Mouse (Mus musculus) midbrain, embryonic 11.5 days (tissue): ENCODE results near the gene Rai1. TPM values are rescaled to one million over a fixed set of nuclear protein-coding genes. Genes with fewer than 3 reads are reported as not detected.
A peak's percentile ranks its signal among the peaks of the same experiment; 100 is the strongest.

Source experiments
- ATAC-seq: fragments of 200-750 bp; cut with Nextera tagmentation; 2 replicates; pipeline ENCODE4 v1.8.0; 2017; ENCODE audit warnings: moderate TSS enrichment, moderate library complexity; ENCODE audit not compliant: low FRiP score
- DNase-seq: peaks from one replicate; pipeline ENCODE4 v3.0.0; 2015; ENCODE audit warnings: low spot score; ENCODE audit errors: missing footprints
- H3K27ac ChIP-seq: fragments of 300-500 bp; sonication (generic); 2 replicates; pipeline ENCODE4 v1.5.1; 2014; ENCODE audit warnings: low read depth, low read length
- H3K27me3 ChIP-seq: fragments of 300-500 bp; sonication (generic); 2 replicates; pipeline ENCODE4 v1.6.1; 2014; ENCODE audit warnings: mild to moderate bottlenecking, low read length, moderate library complexity, mixed read lengths; ENCODE audit not compliant: control insufficient read depth, insufficient read depth
- H3K36me3 ChIP-seq: fragments of 300-500 bp; sonication (generic); 2 replicates; pipeline ENCODE4 v1.6.1; 2014; ENCODE audit warnings: mild to moderate bottlenecking, low read length, moderate library complexity, mixed read lengths; ENCODE audit not compliant: control insufficient read depth, insufficient read depth
- H3K4me1 ChIP-seq: fragments of 300-500 bp; sonication (generic); 2 replicates; pipeline ENCODE4 v1.6.1; 2014; ENCODE audit warnings: low read length; ENCODE audit not compliant: control insufficient read depth, insufficient read depth
- H3K4me2 ChIP-seq: fragments of 300-500 bp; sonication (generic); 2 replicates; pipeline ENCODE4 v1.6.1; 2014; ENCODE audit warnings: mild to moderate bottlenecking, moderate library complexity
- H3K4me3 ChIP-seq: fragments of 300-500 bp; sonication (generic); 2 replicates; pipeline ENCODE4 v1.5.1; 2014; ENCODE audit warnings: low read depth, low read length
- H3K9ac ChIP-seq: fragments of 300-500 bp; sonication (generic); 2 replicates; pipeline ENCODE4 v1.6.1; 2014; ENCODE audit warnings: low read length
- H3K9me3 ChIP-seq: fragments of 300-500 bp; sonication (generic); 2 replicates; pipeline ENCODE4 v1.6.1; 2016; ENCODE audit warnings: low read length; ENCODE audit not compliant: control insufficient read depth
- WGBS: fragments of 180-500 bp; shearing (Covaris S2); extraction: QIAGEN DNeasy Blood & Tissue Kit; methylation state at CpG from one replicate; pipeline ENCODE4 v1.1.7; 2014; 5-methylcytosine and 5-hydroxymethylcytosine counted together
- polyA plus RNA-seq: library from polyadenylated mRNA; unstranded; fragments of >200 nt; fragmentation: Nextera tagmentation; extraction: Ambion mirVana; gene quantifications from 2 replicates; pipeline ENCODE4 v1.2.1, GENCODE M21; 2014

The Rai1 gene
- polyA plus RNA-seq, 1 experiment from 2014 or later = 23.9 TPM

DNA sequence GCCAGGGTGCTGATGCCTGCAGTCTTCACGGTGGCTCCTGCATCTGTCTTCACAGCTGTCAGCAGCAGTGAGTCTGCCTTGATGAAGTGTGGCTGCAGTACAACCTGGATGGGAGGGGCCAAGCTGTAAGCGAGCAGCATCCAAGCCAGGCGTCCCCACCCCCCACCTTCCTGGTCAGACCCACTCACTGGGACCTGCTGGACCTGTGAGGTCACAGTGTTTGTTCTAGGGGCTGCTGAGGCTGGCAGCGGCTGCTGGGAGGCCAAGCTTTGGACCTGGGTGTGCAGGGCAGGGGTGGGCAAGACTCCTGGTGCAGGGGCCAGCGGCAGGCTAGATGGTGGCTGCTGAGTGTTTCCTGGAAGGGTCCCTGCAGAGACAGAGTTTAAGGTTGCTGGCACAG lies 101.4 kb downstream of the Rai1 start:
- Histone ChIP-seq H3K9me3 (no peaks in the 10 kb centered on the region), H3K27ac (no peak overlapping the region), H3K27me3 (no peaks in the 10 kb centered on the region), H3K36me3 (peaks cover 27% of the 10 kb centered on the region), H3K4me2 (no peak overlapping the region), H3K9ac (no peak overlapping the region), H3K4me3 (no peak overlapping the region), H3K4me1 (peaks cover 36% of the 10 kb centered on the region)
- DNase-seq (no peak), ATAC-seq (no peak)
- WGBS = 84% methylated on average over 5 of the region's 5 CpGs

DNA sequence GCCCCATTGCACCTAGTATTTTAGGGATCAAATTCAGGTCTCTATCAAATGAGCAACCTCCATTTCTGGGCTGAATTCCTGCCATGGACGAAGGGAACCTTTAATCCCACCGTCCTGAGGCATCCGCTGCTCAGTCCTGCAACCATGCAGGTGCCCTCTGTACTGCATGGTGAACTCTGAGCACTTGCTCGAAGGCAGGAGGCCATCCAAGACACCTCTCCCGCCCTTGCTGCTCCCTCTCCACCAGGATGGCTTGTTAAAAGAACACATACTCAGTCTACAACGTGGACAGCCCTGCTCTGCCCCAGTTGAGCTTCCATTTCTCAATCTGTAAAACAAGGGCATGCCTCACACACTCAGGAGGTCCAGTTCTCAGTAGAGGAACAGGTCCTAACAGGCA lies 103.4 kb downstream of the Rai1 start:
- H3K27ac ChIP-seq = no peak overlapping the region
- peaks cover 21% of the 10 kb centered on the region for H3K36me3 ChIP-seq
- 69% methylated on average over 6 of the region's 6 CpGs for WGBS
- peak overlapping the region; percentile 82 for H3K4me2 ChIP-seq
- H3K4me1 ChIP-seq = peaks cover 48% of the 10 kb centered on the region
- no peaks in the 10 kb centered on the region for H3K9me3 ChIP-seq
- ATAC-seq (no peak), DNase-seq (no peak)
- peak overlapping the region; percentile 49; the same call in 1 of the 2 replicates for H3K4me3 ChIP-seq
- H3K27me3 ChIP-seq = no peaks in the 10 kb centered on the region
- peak overlapping the region; percentile 63 for H3K9ac ChIP-seq

DNA sequence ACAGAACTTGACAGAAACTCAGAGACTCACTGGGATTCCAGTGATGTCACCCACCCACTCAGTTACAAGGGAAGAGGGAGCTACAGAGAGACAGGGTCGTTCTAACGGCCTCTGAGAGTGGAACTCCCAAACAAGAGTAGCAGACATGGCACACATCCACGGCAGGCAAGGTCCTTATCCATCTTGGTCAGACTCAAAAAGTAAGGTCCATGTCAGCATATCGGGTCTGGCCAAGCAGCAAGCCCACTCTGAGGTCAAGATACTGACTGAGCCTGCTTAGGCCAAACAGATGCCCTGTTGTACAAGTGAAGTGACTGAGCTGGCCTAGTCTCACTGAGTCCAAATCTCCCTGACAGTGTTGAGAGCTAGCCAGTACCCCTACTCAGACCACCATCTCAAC lies 103.9 kb downstream of the Rai1 start:
- H3K4me1 ChIP-seq = peaks cover 48% of the 10 kb centered on the region

DNA sequence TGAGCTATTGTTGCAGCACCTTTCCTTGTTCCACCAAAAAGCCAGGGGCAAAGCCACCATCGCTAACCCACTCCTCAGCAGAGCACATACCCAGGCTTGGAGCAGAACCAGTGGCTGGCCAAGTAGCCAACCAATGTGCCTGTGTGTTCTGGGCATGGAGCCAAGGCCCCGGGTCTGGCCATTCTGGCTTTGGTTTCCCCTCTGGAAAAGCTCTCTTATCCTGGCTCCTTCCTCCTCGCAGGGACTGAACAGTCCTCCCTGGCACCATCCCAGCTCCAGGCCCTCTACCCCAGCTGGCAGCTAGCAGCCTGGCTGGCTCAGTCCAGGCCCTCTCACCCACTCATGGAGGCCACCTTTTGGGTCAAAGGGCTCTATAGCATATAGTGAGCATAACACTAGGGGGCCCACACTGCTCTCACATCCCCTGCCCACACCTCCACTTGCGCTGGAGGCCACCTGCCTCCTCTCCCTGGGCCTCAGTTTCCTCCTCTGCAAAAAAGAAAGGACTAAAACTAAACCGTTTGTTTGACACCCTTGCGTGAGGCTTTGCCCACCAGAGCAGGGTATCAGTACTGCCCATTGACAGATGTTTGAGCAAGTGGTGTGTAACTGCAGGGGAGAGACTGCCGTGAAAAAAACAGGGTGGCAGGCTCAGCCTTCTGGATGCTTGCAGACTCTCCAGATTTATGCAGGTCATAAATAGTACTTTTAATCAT lies 104.6 kb downstream of the Rai1 start:
- H3K9ac ChIP-seq = peak overlapping the region; percentile 63
- 0 out of 2 replicates have a peak, but pooled peaks have one; percentile 9 for ATAC-seq
- H3K4me3 ChIP-seq = peak overlapping the region; percentile 49
- H3K4me2 ChIP-seq = peak overlapping the region; percentile 82
- H3K9me3 ChIP-seq = no peaks in the 10 kb centered on the region
- H3K36me3 ChIP-seq = peaks cover 11% of the 10 kb centered on the region
- H3K27me3 ChIP-seq = no peaks in the 10 kb centered on the region
- no peak for DNase-seq
- WGBS = 65% methylated on average over 7 of the region's 7 CpGs
- H3K27ac ChIP-seq = peak overlapping the region; percentile 65
- peaks cover 48% of the 10 kb centered on the region for H3K4me1 ChIP-seq

More for the DNA sequence above, 103.9 kb downstream of the Rai1 start:
- H3K9me3 ChIP-seq = no peaks in the 10 kb centered on the region
- H3K36me3 ChIP-seq = peaks cover 16% of the 10 kb centered on the region
- H3K27me3 ChIP-seq = no peaks in the 10 kb centered on the region
- peak overlapping the region; percentile 49 for H3K4me3 ChIP-seq
- peak overlapping the region; percentile 63 for H3K9ac ChIP-seq
- 68% methylated on average over 4 of the region's 4 CpGs for WGBS
- DNase-seq = peak; percentile 85
- H3K27ac ChIP-seq = no peak overlapping the region
- ATAC-seq = no peak
- peak overlapping the region; percentile 82 for H3K4me2 ChIP-seq

DNA sequence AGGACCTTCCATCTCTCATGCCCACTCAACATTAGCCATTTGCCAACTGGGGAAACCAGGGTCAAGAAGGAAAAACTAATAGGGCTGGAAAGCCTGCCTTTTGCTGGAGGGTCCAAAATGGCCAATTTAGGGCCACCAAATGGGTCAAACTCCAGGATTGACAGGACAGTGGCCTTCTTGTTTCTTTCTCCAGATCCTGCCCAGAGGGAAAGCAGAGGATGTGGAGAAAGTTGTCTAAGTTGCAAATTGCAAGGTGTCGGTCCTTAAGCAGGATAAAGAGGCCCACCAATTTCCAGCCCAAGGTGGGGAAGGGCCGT lies 105.1 kb downstream of the Rai1 start:
- Histone ChIP-seq H3K27me3 (no peaks in the 10 kb centered on the region), H3K27ac (peak overlapping the region; percentile 65), H3K36me3 (peaks cover 10% of the 10 kb centered on the region), H3K4me3 (peak overlapping the region; percentile 49), H3K9me3 (no peaks in the 10 kb centered on the region), H3K4me2 (peak overlapping the region; percentile 82), H3K9ac (peak overlapping the region; percentile 63), H3K4me1 (peaks cover 48% of the 10 kb centered on the region)
- WGBS = 6% methylated on average over 2 of the region's 2 CpGs
- ATAC-seq = no peak
- DNase-seq = peak; percentile 89

DNA sequence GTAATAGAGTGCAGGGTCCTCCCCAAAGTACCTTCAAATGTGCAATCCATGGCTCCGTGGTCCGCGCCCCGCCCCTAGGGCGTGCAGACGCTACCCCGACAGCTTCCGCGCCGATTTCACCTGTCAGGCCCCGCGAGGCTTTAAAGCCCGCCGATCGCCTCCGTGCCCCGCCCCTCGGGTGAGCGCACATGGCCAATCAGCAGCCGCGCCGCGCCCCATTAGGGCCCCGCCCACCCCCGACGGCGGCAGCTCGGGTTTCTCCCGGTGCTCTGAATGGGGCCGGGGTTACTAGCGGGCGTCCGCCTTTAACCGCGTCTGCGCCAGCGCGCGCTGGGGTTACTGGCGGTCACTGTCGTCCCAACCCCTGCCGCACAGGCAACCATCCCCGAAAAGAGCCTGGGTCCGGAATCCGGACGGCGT lies 105.5 kb downstream of the Rai1 start:
- Histone ChIP-seq H3K4me2 (peak overlapping the region; percentile 82), H3K9ac (peak overlapping the region; percentile 63), H3K36me3 (peaks cover 8% of the 10 kb centered on the region), H3K4me3 (peak overlapping the region; percentile 49), H3K27ac (peak overlapping the region; percentile 65), H3K9me3 (no peaks in the 10 kb centered on the region), H3K4me1 (peaks cover 48% of the 10 kb centered on the region), H3K27me3 (no peaks in the 10 kb centered on the region)
- WGBS = under 1% methylated on average over 47 of the region's 47 CpGs
- peak; percentile 99 for DNase-seq
- peak; percentile 94 for ATAC-seq

DNA sequence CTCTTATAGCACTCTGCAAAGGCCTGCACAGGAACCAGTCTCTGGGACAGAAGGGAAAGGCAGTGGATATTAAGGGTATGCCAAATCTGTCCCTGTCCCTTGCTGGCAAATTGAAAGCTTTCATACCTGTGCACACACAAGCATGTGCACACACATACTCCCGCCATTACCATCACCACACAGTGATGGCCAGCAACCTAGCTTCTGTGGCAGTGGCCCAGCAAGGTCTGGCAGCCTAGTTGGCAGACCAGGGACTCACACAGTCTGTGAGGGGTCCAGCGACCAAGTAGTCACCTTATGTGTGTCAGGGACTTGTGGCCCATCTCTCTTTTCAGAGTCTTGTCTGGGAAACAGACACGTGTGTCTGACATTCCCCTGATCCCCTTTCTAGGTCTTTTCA lies 106.3 kb downstream of the Rai1 start:
- Histone ChIP-seq H3K4me2 (no peak overlapping the region), H3K9ac (0 out of 2 replicates have a peak overlapping the region, but pooled peaks have one; percentile 2), H3K36me3 (peaks cover 3% of the 10 kb centered on the region; the same call in 1 of the 2 replicates), H3K4me3 (no peak overlapping the region), H3K4me1 (peaks cover 48% of the 10 kb centered on the region), H3K27me3 (no peaks in the 10 kb centered on the region), H3K27ac (no peak overlapping the region; the same call in 1 of the 2 replicates), H3K9me3 (no peaks in the 10 kb centered on the region)
- WGBS = 63% methylated on average over 3 of the region's 3 CpGs
- DNase-seq (no peak), ATAC-seq (no peak)

DNA sequence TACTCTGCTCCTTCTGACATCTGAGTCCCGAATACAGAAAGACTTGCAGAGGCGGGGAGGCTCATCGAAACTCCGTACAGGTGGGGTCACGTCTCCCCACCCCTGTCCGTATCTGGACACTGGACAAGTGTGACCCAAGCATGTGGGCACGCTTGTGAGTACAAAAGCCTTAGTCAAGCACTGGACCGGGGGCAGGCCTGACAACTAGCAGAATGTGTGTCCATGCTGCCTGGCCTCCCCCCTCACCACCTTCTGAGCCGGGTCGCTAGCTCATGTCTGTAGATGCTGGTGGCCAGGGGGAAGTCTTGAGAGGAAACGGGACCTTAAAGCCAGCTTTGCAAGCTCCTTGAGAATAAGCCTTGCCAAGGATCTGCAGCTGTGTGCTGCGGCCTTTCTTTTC lies 106.9 kb downstream of the Rai1 start:
- no peak for ATAC-seq
- no peak overlapping the region for H3K4me3 ChIP-seq
- 55% methylated on average over 12 of the region's 12 CpGs for WGBS
- no peak overlapping the region for H3K4me2 ChIP-seq
- no peaks in the 10 kb centered on the region for H3K36me3 ChIP-seq
- no peaks in the 10 kb centered on the region for H3K9me3 ChIP-seq
- no peaks in the 10 kb centered on the region for H3K27me3 ChIP-seq
- DNase-seq = no peak
- H3K9ac ChIP-seq = no peak overlapping the region
- no peak overlapping the region for H3K27ac ChIP-seq
- peaks cover 48% of the 10 kb centered on the region for H3K4me1 ChIP-seq

DNA sequence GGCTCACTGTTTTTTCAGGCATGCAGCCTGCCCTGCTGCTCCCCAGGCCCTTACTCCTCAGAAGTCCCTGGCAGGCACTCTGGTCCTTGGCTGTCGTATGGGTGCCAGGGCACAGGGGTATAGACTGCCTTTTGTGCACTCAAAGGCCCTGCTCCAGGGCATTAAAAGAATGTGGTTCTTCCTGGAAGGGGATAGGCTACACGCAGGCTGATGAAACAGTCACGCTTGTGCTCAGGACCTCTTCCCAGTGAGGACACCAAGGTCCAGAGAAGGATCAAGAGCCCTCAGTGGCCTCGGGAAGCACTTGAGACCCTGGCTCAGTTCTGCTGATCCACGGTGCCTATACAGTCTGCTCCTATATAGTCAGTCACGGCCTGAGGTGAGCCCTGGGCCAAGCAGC lies 108.5 kb downstream of the Rai1 start:
- no peak for ATAC-seq
- H3K36me3 ChIP-seq = no peaks in the 10 kb centered on the region
- H3K27me3 ChIP-seq = no peaks in the 10 kb centered on the region
- no peak overlapping the region for H3K9ac ChIP-seq
- H3K4me3 ChIP-seq = no peak overlapping the region
- no peak for DNase-seq
- H3K27ac ChIP-seq = no peak overlapping the region
- no peak overlapping the region for H3K4me2 ChIP-seq
- WGBS = 71% methylated on average over 6 of the region's 6 CpGs
- peaks cover 38% of the 10 kb centered on the region for H3K4me1 ChIP-seq
- H3K9me3 ChIP-seq = no peaks in the 10 kb centered on the region
